Mouse (Mus musculus) left cerebral cortex, adult 2 months (tissue): ENCODE data around the gene Mcm2. TPM values are rescaled to one million over a fixed set of nuclear protein-coding genes. Genes with fewer than 3 reads are reported as not detected.

Source experiments
- DNase-seq, 2 experiments: peaks; one replicate each; pipeline ENCODE4 v3.0.0; 2021 to 2022; ENCODE audit warnings: low spot score in 2 of 2, mixed read lengths in 1 of 2; ENCODE audit errors: extremely low spot score in 1 of 2
- H3K27ac ChIP-seq: fragments of 200-600 bp; 2 replicates; pipeline ENCODE4 v1.8.1; 2022
- H3K4me3 ChIP-seq: fragments of 200-600 bp; 2 replicates; pipeline ENCODE4 v1.8.1; 2022
- CTCF ChIP-seq: fragments of 200-600 bp; IDR thresholded peaks from 2 replicates; pipeline ENCODE4 v1.8.1; 2022; ENCODE audit warnings: antibody characterized with exemption, mild to moderate bottlenecking, moderate library complexity
- intact Hi-C: fragments of 180-260 bp; cut with DNase I; formaldehyde crosslinking; loops from one replicate; pipeline ENCODE4 v1.15.1; 2025
- total RNA-seq, 2 experiments: library from RNA; stranded (reverse); gene quantifications; 2 replicates each; pipeline ENCODE4 v1.2.3; 2021

Gene Mcm2
- total RNA-seq, 2 experiments from 2014 or later, result 2.1 to 4.5 TPM

DNA sequence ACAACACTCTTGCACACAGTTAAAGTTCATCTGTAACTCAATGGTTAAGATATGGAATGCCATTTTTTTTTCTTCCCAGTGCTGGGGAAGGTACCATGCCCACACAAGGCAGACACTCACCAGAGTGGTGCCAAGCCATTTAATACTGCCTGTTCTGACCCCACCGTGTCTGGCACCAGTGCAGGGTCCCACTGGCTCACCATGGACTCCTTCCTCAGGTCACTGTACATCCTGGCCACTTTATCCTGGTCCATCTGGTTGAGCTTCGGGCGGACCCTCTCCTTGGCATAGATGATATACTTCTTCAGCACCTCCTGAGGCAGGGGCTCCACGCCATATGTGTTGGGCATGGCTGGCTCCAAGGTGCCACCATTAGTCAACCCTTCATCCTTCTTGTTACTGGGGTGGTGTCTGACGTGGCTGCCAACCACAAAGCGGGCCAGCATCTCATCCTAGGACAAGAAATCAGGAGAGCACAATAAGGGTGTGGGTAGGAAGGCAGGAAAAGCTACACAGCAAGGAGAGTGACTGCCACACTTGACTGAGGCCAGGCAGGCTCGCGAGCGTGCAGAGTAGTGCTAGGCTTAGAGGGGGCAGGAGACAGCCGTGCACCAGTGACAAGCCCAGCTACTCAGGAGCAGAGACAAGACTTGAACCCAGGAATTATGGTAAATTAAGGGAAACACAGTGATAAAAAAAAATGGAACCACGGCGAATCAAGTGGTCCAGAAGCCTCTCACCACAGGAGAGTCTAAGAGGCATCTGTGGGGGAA is 12.8 kb downstream of the Mcm2 start:
- no peak for TF ChIP-seq CTCF
- H3K27ac ChIP-seq, result no peak overlapping the region
- intact Hi-C loops, result no loop called here
- no peak for DNase-seq
- H3K4me3 ChIP-seq, result no peak overlapping the region

DNA sequence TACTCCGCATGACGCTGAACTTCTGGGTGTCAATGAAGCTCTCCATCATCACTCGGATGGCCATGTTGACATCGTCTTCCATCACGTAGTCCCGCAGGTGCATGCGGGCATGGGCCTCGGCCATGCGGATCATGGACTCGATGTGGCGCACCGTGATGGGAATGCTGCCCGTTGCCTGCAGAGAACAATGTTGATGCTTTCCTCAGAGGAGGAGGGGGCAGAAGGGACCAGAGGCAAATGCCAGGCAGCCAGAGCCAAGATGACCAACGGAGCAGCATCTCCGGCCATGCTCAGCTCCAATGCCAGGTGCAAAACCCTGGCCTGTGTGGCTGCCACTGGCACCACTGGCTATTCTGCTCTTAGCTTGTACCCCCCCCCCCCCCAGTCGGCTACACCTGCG is 13.9 kb downstream of the Mcm2 start:
- no peak for TF ChIP-seq CTCF
- intact Hi-C loops, result no loop called here
- Histone ChIP-seq H3K4me3 (no peak overlapping the region), H3K27ac (no peak overlapping the region)
- no peak for DNase-seq

DNA sequence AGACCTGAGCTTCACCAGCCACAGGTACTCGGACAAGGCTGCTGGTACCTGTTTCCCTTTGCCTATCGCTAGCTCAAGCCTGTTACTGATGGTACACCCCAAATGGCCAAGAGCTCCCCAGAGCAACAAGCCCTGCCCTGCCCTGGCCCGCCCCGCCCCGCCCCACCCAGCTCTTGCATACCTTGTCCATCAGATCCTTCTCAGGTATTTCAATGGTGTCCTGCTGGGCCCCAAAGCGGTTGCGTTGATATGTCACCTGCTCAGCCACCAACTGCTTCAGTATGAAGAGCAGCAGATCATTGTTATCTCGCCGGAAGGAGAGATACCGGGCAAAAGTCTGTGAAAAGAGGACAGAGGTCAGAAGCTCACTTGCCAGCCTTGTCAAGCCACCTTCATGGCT is 14.4 kb downstream of the Mcm2 start:
- no peak for DNase-seq
- intact Hi-C loops, result no loop called here
- Histone ChIP-seq H3K4me3 (no peak overlapping the region), H3K27ac (no peak overlapping the region)
- no peak for TF ChIP-seq CTCF

DNA sequence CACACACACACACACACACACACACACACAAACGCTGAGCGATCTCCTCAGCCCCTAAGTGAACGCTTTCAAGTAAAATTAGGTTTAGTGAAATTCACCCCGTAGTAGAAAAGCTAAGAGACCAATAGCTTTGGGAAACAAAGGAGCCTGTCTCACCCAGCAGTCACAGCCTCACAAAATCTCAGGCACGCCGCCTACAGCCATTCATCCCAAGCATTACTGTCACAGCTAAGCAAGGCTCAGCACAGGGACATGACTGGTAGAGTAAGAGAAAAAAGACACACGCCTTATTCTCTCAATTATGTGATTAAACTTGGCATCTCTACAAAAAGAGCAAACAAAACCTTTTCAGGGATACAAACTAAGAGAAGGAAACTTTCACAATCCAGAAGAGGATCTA is 17.2 kb downstream of the Mcm2 start:
- no peak for TF ChIP-seq CTCF
- no peak for DNase-seq
- H3K27ac ChIP-seq, result no peak overlapping the region
- intact Hi-C loops, result no loop called here
- H3K4me3 ChIP-seq, result no peak overlapping the region

DNA sequence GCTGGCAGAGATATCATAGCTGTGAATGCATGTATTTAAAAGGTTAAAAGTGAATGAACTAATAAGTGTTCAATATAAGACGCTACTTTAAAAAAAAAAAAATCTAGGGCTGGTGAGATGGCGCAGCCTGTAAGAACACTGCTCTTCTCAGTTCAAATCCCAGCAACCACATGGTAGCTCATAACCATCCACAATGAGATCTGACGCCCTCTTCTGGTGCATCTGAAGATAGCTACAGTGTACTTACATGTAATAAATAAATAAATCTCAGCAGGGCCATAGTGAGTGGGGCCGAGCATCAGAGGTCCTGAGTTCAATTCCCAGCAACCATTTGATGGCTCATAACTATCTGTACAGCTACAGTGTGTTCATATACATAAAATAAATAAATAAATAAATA is 19.1 kb downstream of the Mcm2 start:
- peak; percentile 32 for TF ChIP-seq CTCF
- no peak for DNase-seq
- Histone ChIP-seq H3K4me3 (no peak overlapping the region), H3K27ac (no peak overlapping the region)
- intact Hi-C loops, result no loop called here

DNA sequence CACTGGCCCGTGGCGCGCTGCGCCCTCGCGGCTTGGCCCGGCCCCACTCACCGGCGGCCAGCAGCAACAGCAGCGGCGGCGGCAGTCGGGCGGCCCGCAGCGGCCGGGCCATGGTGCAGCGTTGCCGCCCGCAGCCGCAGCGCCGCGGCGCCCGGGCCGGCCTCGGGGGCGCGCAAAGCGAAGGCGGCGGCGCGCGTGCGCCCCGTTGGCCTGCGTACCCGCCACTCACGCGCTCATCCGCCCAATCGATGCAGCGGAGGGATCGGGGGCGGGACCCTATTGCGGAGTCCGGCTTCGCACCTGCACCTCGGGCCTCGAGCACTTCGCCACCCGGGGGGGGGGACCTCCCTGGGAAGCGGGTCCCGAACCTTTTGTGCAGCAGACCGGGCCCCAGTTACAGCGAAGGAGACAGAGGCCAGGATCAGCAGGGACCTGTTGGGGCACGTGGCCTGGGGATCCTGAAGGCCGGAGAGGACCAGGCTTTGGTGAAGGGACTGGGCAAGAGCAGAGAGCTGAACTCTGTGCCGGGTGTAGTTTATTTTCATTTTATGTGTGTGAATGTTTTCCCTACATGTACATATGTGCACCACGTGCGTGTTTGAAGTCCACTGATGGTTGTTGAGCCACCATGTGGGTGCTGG is 23.6 kb downstream of the Mcm2 start, which contains the start of gene Podxl2:
TSS of gene Podxl2 (minus strand) at position 177 of the 641 bp plus-strand sequence.
- intact Hi-C loops, result no loop called here
- H3K4me3 ChIP-seq, result peak within 1 kb of the TSS; percentile 71
- H3K27ac ChIP-seq, result peak within 1 kb of the TSS; percentile 53; the same call in 1 of the 2 replicates
- DNase-seq, result peak; percentile 86
- TF ChIP-seq CTCF, result no peak

DNA sequence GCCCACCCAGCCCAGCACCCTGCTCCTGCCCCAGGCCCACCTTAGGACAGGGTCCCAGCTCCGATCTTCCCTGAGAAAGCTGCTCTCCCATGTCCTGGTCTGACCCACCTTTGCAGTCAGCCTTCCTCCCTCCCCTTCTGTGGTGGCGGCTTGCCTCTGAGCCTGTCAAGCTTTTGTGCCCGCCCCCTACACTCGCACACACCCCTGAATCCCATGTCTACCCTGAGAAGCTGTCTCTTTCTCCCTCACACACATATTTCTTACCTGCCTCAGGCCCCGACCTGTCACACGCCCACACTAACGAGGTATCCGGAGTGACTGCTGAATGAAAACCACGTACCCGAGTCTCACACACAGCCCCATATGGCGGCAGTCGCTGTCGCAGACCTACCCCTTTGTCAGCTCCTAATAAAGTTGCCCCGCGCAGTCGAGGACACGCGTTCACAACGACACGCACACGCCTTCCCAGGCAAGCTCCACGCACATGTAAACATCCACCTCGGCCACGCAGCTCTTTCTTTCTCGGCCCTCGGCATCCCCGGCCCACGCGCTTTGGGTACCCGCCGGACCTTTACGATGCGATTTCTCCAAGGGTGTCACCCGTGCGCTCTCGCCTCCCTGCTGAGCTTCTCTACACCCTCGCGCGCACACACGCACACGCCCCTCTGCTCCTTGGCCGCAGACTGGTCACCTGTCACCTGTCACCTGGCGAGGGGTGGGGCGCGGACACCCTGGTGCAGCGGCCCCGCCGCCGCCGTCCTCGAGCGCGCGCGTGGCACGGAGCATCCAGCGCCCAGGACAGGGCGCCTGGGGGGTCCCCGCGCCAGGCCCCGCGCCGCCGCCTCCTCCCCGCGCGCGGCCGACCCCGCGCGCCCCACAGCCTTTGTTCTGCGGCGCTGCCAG is 24.4 kb downstream of the Mcm2 start:
- Histone ChIP-seq H3K27ac (peak overlapping the region; percentile 53; the same call in 1 of the 2 replicates), H3K4me3 (peak overlapping the region; percentile 71)
- intact Hi-C loops, result no loop called here
- TF ChIP-seq CTCF, result no peak
- DNase-seq, result peak; percentile 31 to 38

DNA sequence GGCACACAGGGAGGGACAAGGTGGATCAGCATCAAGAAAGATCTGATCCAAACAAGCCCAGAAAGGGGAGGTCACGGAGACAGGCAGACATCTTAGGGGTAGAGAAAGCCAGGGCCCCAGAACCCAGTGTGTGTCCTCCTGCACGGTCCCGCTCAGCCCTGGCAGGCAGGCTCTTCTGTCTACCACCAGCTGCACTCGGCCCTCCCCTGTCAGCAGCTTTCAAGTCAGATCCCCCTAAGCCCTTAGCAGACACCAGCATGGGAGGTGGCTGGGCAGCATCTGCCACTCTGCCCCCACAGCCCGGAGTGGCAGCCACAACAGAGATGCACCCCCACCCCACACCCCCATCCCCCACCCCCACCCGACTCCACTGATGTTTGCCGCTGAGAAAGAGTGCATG is 25.8 kb downstream of the Mcm2 start:
- no peak for DNase-seq
- H3K27ac ChIP-seq, result no peak overlapping the region
- TF ChIP-seq CTCF, result no peak
- intact Hi-C loops, result no loop called here
- H3K4me3 ChIP-seq, result no peak overlapping the region

DNA sequence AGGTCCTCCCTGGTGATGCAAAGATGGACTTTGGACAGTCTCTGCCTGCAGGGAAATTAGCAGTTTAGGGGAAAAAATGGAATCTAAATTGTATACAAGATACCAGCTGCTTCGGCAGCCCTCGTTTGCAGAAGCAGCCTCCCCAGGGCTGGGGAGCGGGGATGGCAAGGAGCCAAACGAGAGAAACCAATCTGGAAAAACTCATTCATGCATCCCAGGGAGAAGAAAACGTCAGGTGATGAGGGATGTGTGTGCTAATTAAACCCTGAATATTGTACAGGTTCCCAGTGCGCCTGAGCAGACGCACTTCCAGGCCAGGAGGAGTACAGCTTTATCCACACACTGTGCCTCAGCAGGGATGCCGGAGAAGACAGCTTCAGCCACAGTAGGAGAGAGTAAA is 27.0 kb downstream of the Mcm2 start:
- H3K4me3 ChIP-seq, result no peak overlapping the region
- intact Hi-C loops, result no loop called here
- no peak for TF ChIP-seq CTCF
- DNase-seq, result peak; percentile 50 to 62
- H3K27ac ChIP-seq, result no peak overlapping the region

DNA sequence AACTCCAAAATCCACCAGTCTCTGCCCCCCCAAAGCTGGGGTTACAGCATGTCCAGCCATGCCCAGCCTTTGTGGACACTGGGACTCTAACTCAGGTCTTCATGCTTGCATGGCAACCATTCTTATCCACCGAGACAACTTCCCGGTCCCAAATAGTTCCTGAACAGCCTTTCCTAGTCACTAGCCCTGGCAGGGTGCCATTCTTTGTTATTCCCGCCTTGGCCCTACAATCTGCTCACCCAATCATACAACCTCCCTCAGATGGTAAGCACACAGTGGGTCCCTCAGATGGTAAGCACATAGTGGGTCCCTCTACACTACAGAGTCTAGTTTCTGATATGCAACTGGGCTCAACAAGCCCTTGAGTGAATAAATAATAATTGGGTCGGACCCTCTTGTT is 28.0 kb downstream of the Mcm2 start:
- TF ChIP-seq CTCF, result no peak
- no peak for DNase-seq
- intact Hi-C loops, result no loop called here
- H3K4me3 ChIP-seq, result no peak overlapping the region
- H3K27ac ChIP-seq, result no peak overlapping the region

DNA sequence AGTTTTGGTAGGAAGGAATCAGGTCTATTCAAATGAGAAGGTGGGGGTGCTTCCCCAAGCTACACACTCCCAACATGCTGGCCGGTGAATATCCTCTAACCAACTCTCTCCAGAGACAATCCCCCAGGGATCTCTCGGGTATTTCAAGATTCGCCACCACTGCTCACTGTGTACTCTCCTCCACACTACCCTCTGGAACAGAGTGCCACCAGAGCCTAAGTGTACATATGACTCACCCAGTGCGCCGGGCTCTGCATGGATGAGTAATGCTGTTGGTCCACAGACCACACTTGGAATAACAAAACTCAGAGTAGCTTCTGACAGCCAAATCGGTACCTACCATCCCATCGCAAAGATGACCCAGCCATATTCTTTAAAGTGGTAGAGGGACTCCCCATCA is 29.1 kb downstream of the Mcm2 start:
- peak in 1 of 2 experiments; percentile 48 for DNase-seq
- H3K27ac ChIP-seq, result no peak overlapping the region
- intact Hi-C loops, result no loop called here
- no peak for TF ChIP-seq CTCF
- no peak overlapping the region for H3K4me3 ChIP-seq

DNA sequence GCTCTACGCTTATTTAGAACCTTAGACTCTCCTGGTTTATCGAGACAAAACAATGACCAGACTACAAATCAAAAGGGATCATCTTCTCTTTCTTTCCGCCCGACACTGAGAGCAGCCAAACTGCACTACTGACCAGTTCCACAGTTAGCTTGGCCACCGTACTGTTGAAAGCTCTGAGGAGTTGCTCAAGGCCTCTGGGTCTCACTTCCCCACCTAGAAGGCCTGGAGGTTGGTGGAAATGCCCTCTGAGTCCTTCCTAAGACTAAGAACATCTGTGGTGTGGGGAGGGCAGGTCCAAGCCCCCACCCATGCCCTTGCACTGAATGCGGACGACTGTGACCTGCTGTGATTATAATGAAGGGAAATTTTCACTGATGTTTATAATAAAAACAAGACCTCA is 32.9 kb downstream of the Mcm2 start:
- DNase-seq, result no peak
- Histone ChIP-seq H3K27ac (no peak overlapping the region), H3K4me3 (no peak overlapping the region)
- intact Hi-C loops, result no loop called here
- TF ChIP-seq CTCF, result no peak
